Mouse (Mus musculus): ENCODE data around the gene Inf2.

The Inf2 gene

DNA sequence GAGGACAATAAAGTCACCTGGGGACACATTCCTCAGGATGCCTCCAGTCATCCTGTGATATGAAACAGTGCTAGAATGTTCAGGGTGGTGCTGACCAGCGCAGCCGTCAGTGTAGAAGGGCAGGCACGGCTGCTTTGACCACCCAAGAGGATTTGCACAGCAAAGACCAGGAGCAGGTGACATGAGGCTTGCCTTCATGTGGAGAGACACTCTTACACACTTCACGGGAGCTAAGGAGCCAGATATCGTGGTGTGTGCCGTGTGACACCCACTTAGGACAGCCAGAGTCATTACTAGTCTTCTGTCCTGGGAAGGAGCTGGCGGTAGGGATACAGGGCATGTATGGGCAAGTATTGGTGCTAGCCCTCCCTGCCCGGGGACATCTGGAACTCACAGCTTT lies 18.4 kb upstream of the Inf2 start:
- DNase-seq (ENCODE audit: low spot score): no peak

DNA sequence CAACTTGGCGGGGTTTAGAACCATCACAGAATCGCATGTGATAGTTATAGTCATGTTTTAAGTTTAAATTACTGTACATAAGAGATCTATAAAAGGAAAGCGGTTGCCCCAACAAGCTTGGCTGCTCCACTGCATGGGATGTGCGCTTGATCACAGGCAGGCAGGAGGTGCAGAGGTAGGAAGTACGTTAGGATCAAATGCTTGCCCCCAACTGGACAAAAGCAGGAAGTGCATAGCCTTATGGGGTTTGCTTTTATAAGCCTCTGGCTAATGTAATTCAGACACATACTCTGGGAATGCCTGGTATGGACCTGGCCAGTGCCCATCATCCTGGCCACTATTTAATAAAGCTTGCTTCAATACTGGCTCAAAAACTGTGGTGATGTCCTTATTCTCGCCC lies 17.5 kb upstream of the Inf2 start:
- no peak for DNase-seq (ENCODE audit: low spot score)

DNA sequence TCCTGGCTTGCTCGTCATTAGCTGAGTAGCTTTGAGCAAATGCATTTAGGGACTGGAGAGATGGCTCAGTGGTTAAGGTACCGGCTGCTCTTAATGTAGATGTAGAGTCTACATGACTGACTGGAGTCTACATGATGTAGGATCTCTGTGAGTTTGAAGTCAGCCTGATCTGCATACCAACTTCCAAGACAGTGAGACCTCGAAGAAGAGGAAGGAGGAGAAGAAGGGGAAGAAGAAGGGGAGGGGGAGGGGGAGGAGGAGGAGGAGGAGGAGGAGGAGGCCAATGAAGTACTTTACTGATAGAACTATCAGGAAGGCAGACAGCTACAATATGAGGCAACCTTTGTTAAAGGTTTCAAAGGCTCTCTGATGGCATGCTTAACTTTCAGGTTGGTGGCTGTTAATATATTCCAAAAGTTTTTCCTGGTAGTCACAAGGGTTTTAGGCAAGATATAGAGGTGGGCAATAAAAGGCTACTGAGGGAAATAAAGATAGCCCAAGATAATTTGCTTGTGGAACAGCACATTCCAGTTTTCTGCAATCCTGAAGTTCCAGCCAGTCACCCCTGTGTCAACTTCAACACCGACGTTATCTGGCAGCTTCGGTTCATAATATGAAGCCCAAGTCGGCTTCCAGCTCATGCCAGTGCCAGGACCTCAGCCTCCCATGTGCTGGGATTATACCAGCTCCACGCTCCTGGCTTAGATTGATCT lies 13.2 kb upstream of the Inf2 start:
- no peak for DNase-seq (ENCODE audit: low spot score)

DNA sequence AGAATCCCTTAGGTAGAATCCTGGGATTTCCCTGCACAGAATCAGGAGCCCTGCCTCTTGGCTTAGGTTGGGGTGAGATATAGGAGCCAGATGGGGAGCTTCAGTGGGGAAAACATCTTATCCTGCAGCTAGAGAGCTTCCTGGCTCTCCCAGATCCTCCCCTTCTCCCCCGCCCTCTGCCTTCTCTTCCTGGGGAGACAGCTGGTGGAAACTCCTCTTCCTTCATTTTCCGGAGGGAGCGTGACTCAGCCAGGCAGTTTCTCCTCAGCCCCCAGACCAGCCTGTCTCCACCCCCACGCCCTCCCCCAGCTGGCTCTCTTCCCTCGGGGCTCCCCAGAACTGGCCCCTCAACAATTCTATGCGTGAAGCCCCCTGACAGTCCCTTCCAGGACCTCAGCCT lies 12.2 kb upstream of the Inf2 start:
- DNase-seq (ENCODE audit: low spot score): peak; percentile 74

DNA sequence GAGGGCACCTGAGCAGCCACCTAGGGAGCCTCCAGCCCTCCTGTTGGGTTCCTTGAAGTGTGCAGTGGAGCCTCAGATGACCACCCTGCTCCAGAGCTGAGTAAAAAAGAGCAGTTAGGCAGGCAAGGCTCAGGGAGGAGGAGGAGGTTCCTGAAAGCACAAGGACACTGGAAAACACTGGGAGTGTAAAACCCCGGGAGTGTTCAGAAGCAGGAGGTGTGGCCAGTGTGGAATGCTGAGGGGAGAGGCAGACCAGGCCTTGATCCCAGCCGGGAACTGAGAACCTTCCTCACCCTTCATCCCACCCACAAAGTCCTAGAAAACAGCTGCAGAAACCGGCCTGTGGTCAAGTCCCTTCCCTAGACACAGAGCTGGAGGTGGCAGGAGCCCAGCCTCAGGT lies 11.8 kb upstream of the Inf2 start:
- no peak for DNase-seq (ENCODE audit: low spot score)

DNA sequence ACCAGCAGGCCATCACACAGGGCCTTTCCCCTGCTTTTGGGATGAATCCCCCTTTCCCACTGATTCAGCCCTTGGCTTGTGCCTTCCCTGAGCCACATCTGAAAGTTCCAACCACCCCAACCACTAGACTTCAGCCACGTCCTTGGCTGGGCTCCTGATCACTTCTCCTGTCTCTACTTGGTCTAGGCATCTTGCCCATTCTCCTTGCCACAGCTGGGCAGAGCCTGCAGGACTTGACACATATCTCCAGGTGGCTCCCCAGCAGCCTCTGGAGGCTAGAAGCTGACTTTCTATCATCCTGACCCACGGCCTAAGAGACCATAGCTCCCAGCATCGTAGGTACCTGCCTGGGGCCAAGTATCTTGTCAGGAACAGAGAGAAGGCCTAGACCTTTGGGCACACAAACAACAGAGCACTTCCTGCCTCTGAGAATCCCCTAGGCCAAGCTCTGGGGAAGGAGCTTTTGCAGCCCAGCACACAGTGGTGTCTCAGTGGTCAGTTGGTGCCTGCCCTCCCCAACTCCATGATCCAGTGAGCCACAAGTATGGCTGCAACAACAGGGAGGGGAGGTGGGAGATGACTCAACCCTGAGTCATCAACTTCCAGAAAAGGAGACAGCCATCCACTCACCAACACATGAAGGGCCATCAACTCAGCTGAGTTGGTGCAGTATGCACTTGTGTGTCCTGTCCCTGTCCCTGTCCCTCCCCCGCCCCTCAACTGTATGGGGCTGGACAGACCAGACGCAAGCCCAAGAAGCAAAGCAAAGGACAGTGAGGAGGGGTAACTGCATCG lies 10.1 kb upstream of the Inf2 start:
- DNase-seq (ENCODE audit: low spot score): no peak

DNA sequence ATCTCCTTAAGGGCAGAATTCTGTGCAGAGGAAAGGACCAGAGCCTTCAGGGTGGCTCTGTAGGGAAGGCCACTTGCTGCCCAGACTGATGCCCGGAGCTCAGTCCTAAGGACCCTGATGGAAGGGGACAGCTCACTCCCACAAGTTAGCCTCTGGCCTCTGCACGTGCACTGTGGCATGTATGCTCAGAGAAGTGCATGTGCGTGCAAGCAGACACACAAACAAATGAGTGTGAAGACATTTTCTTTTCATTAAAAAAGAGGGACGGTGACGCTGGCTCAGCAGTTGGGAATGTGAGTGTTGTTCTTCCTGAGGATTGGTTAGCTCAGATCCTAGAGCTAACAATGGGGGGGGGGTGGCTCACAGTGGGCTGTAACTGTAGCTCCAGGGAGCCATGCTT lies 9.2 kb upstream of the Inf2 start:
- no peak for DNase-seq (ENCODE audit: low spot score)

DNA sequence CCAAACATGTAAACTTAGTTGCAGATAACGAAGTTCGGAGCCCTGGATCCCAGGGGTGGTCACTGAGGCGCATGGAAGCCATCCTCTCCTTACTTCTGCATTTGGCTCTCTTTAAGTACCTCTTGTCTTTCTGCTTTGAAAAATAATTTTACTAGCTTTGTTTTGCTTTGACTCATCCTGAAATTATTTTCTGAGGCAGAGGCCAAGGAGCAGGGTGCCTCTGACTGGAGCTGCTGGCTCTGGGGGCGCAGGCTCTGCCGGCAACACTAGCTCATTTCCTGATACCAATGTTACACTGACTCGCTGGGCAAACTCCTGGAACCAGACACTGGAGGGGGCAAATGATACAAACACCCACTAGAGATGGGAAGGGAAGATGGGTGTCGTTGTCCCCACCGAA lies 8.7 kb upstream of the Inf2 start:
- no peak for DNase-seq (ENCODE audit: low spot score)

DNA sequence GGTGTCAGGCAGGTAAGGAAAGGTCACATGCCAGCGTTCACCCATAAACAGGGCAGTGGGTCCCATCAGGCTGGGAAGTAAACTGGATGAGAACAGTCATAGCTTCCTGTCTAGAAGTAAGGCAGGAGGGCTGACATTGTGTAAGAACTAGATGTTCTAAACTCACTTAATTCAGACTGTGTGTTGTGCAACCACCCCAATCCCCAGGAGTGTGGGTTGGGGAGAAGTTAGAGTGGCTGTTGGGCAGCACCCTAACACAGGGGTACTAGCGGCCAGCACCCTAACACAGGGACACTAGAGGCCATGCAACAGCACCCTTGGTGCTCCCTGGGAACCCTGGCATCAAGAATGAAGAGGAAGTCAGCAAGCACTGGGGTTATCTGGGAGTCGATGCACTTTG lies 7.5 kb upstream of the Inf2 start:
- DNase-seq (ENCODE audit: low spot score): no peak

DNA sequence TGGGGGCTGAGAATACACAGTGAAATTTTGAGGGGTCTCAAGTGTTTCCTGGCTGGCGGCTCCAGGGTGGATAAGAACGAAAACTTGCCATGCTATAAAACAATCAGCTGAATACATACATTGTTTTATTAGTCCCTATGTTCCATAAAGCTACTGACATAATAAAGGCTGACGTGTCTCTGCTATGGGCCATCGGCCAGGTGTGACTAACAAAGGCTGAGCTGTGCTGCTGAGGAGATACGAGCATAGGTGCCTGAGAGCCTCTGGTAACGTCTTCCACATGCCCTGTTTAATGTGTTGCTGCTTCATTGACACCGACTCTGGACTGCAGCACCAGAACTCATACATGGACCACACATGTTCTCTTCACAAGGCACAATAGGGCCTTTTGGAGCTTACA lies 3.6 kb upstream of the Inf2 start:
- DNase-seq (ENCODE audit: low spot score): no peak

DNA sequence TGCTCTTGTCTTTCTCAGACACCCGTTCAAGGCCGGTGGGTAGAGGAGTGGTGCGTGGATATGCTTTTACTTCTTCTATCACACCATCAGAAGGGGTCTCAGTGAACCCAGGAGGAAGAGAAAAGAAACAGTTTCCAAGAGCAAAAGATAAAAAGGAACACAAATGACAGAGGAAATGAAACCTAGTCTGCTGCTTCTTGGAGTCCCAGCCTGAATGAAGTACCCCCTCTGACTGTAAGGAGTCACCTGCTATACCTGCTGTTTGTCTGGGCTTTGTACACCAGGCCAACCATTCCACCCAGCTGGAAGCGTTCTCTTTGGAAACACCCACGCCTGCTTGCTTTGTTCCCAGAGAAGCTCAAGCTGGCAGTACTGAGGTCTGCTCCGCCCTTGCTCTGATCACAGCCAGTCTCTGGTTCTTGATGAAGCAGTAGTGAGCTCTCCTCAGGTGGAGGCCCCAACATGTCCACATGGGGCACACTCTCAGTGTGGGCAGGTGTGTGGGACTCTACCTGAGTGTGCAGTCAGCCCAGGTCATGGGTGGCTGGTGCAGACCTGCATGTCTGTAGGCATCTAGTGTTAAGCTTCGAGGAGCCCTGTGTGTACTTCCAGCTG lies 2.6 kb upstream of the Inf2 start:
- DNase-seq (ENCODE audit: low spot score): no peak

DNA sequence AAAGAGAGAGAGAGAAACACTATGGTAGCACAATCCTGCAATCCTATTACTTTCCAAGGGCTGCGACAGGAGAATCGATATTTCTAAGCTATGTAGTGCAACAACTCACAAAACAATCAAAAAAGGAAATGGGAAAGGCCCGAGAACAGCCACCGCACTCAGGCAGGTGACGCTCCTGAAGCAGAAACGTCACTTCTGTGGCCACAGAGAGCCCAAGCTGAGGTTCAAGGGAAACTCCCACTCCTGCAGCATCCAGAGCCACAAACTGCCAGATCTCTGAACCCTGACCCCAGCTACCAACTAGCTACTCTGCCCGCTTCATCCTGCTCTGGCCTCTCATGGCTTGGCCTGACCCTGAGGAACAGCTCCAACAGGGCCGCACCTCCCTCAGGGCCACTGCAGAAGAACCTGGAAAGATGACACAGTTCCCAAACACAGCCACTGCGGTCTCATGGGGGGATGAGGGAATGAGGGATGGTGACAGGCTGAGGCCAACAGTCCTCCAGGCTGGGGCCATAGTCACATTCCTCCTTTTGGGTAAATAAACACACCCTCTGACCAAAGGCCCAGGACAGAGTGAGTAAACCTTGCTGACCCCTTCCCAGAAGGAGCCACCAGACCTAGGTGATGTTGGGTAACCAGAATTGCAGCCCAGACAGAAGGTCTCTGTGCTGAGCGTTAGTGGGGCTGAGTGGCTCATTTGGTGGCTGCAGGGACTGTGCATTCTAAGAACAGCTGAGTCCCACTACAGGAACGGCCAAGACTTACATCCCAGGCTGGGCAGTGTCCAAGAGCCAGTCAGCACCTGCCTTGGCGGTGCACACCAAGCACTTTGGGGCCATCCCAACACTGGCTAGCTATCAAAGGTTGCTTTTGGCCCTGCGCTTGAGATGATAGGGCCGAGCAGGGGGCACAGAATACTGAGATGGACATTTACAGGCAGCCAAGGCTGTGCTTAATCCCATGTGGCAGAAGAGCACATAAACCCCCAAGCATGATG lies 1.2 kb upstream of the Inf2 start:
- DNase-seq (ENCODE audit: low spot score): no peak

DNA sequence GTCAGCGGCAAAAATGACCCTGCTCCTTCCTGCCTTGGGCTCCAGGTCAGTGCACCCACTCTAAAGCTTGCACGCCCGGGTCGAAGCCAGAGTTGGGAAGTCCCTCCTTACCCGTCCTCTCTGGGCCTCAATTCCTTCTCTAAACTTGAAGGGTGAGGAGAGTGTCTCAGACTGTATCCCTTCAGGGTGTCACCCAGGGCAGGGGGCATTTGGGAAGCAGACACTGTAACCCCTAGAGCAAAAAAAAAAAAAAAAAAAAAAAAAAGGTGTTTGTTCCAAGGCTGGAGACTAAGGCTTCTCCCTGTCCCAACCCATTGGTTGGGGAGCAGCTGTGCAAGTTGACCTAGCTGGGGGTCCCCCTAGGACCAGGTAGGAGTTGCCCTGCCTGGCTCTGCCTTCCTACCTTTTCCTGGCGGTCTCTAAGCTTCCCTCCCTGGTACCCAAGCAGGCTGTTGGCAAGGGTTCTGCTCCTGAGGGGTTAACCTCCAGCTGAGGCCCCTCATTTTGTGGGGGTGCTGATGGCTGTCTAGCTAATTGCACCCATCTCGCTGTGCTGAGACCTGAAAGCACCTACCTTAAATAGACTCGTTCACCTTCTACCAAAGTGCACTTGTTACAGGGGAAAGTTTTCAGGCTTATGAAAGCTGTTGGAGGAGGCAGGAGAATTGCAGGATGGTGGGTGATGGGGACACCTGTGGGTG lies 1.1 kb downstream of the Inf2 start:
- no peak for DNase-seq (ENCODE audit: low spot score)

DNA sequence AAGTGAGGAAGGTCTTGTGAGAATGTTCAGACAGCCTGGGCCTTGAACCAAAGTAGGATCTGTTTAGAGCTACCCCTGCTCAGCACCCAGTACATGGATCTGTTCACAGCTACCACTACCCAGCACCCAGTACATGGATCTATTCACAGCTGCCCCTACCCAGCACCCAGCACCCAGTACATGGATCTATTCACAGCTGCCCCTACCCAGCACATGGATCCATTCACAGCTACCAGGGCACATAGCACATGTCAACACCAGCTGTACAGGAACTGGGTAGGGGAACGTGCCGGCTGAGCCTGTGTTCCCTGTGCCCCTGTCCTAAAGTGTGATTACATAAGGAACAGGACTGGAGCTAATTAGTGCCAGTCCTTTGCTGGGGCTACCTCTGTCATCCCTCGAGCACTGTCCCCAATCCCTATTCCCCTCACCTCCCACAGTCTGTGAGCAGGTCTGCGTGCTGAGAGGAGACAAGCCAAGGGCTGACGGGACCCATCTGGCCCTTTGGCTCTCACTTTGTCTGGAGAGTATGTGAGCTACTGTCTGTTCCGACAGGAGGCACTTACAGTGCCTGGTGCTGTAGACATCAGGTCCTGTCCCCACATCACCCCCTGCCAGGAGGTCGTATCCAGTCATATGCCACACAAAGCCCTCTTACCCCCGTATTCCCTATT lies 2.1 kb downstream of the Inf2 start:
- no peak for DNase-seq (ENCODE audit: low spot score)

DNA sequence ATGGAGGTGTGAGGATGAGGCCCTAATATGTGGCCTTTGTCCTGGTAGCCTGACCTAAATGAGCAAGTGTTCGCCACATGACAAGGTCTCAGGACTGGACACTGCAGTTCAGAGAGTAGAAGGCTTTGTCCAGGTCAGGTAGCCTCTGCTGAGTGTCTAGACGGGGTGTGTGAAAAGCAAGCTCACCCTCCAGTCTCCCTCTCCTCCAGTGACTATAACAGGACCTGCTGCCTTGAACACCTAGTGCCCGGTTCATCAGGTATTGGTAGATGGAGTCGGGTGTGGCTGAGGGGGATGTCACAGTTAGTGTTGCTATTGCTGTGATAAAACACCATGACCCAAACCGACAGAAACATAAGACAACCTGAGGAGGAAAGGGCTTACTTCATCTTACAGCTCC lies 2.7 kb downstream of the Inf2 start:
- DNase-seq (ENCODE audit: low spot score): no peak

DNA sequence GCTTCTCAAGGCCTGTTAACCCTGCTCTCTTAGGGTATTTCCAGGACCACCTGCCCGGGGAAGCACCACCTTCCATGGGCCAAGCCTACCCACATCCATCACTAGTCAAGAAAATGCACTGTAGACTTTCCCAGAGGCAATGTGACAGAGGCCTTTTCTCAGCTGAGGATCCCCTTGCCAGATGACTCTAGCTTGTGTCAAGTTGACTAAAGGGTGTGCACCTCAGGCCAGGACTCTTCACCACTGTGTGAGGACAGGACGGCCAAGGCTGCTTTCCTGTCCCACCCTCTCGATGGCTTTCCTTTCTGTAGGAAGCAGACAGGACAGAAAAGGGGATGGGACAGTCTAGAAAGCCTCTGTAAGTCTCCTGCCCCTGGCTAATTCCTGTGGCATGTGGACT lies 3.1 kb downstream of the Inf2 start:
- DNase-seq (ENCODE audit: low spot score): no peak

DNA sequence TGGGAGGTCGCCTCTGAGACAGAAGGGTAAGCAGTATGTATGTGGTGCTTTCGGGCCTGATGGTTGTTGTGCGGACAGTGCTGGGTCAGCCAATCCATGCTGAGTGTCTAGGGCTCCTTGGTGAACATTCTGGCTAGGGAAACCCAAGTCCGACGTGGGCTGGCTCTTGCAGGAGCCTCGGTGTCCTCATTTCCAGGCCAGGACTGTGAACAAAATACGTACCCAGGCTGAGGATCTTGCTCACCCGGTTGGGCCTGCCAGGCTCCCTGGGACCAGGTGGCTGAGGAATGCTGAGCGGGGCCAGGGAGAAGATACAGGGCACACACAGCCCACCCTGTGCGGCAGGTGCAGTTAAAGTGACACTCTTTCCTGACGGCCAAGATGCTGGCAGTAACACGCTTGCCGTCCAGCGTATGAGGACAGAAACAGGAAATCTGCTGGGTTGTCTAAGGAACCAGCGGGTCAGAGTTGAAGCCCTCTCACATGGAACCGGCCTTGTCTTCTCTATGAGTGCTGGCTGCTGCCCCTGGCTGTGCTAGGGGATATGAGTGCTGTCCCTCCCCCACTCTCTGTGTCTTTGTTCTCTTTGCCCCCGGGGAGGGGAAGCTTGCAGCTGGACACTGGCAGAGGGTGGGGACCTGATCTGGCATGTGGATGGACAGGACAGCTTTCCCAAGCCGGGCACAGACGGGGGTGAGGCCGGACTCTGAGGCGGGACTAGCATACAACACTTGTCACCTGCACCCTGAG lies 4.6 kb downstream of the Inf2 start:
- no peak for DNase-seq (ENCODE audit: low spot score)

DNA sequence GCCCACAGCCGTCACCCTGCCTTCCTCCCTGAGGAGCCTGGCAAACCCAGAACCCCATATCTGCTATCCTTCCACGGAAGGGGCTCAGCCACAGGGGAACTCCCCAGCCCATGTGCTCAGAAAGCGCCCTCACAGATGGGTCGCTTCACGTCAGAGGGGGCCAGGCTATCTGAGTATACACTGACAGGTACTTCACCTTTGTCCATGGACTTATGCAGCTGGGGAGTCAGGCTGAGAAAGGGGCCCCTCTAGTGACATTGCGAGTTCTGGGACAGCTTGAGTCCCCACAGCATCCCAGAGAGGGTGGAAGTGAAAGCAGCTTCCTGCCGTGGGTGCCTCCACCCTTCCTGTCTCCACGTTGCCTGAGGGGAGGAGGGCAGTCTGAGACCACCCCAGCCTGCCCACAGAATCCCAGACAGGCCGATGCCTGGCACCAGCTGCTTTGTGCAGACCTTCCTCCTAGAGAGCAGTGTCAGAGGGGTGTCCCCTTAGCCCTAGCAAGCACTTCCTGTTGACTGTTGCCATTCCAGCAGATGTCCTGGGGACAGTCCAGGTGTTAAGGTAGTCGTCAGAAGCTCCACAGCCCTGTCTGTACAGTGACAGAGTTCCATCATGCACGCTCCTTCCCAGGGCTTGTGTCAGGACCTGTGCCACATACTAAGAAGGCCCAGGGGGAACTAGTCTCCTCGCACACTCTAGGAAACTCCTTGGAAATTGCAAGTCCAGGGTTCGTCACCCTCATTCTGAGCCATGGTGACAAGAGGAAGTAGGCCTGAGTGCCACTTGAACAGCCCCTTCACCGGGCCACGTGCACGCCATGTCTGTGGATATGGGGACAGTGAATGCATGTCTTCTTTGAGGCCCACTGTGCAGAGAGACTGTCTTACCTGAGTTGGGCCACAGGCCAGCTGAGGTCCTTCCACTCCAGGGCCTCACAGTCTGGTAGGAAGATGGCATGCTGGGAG lies 5.6 kb downstream of the Inf2 start:
- DNase-seq (ENCODE audit: low spot score): no peak

DNA sequence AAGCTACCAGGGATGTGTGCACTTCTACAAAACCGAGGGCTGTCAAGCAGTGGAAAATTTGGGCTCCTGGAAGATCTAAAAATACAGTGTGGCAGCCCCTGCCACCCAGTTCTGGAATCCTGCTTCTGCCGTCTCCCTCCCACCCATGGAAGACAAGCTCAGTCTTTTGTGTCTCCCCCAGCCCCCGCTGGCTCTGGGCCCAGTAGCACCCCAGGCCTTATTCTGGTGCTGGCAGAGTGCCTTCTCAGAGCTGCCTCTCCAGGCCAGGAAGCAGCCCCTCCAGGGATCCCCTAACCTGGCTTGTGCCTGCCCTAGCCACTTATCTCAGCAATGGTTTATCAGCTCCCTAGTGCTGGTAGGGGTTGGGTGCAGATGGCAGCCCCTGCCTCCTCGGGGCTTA lies 6.4 kb downstream of the Inf2 start:
- DNase-seq (ENCODE audit: low spot score): no peak

All from left cerebral cortex, adult 11 months (tissue).